Comparison of ENCODE assay signal across 11 mouse cellular contexts in the genomic region with DNA sequence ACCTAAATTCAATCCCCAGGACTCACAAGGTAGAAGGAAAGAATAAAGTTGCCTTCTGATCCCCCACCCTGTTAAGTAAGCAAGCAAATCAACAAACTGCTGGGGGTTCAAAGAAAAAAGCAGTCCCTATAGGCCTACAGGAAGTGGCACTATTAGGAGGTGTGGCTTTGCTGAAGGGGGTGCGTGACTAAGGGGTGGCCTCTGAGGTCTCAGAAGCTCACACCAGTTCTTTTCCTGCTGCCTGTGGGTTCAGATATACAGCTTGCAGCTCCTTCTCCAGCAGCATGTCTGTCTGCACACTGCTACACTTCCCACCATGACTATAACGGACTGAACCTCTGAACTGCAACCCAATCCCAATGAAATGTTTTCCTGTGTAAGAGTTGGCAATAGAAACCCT. TPM values are rescaled to one million over a fixed set of nuclear protein-coding genes. Genes with fewer than 3 reads are reported as not detected.
A peak's percentile ranks its signal among the peaks of the same experiment; 100 is the strongest.
DNase-seq lines count a peak whose midpoint lies in the region; ATAC-seq lines count a peak whose summit lies in the region.
"Had no signal": no experiment of that assay in that cellular context is flagged by ENCODE, and none has a peak within 500 bp of the region (broad histone marks: within the 10 kb centered on the region; RNA-seq: fewer than 3 reads in every experiment).

No protein-coding gene starts in this region.

- H3K27me3 ChIP-seq in heart, embryonic 11.5 days (ENCODE audit: control insufficient read depth, insufficient read depth, low read length), result no peaks in the 10 kb centered on the region
- no peaks in the 10 kb centered on the region for H3K27me3 ChIP-seq in forebrain, embryonic 14.5 days (replicated peaks; ENCODE audit: control insufficient read depth, insufficient read depth, low read length)

- H3K4me2 ChIP-seq in heart, embryonic 11.5 days, result no peak overlapping the region; the same call in 1 of the 2 replicates
- no peak overlapping the region for H3K4me2 ChIP-seq in forebrain, embryonic 14.5 days (ENCODE audit: low read length)
- H3K4me2 ChIP-seq: midbrain, embryonic 11.5 days had no signal

- H3K9me3 ChIP-seq in heart, embryonic 11.5 days (replicated peaks; ENCODE audit: control insufficient read depth, low read length), result no peaks in the 10 kb centered on the region
- no peaks in the 10 kb centered on the region for H3K9me3 ChIP-seq in forebrain, embryonic 14.5 days (replicated peaks; ENCODE audit: control insufficient read depth, low read length)

- no peak overlapping the region for H3K9ac ChIP-seq in heart, embryonic 11.5 days (ENCODE audit: low read depth, low read length)
- no peak overlapping the region for H3K9ac ChIP-seq in forebrain, embryonic 14.5 days (ENCODE audit: low read length)

- ATAC-seq in heart, embryonic 11.5 days (replicated peaks; ENCODE audit: insufficient number of reproducible peaks, low FRiP score, low TSS enrichment), result peak; percentile 76; the same call in 1 of the 2 replicates
- ATAC-seq in common myeloid progenitor, adult 5-6 weeks (replicated peaks; ENCODE audit: low read depth, poor library complexity, severe bottlenecking), result peak; percentile 93
- ATAC-seq in megakaryocyte, adult 5-6 weeks (ENCODE audit: poor library complexity, severe bottlenecking), result peak; percentile 76
- no peak for ATAC-seq in forebrain, embryonic 14.5 days

- no peaks in the 10 kb centered on the region for H3K36me3 ChIP-seq in heart, embryonic 11.5 days (ENCODE audit: control insufficient read depth, insufficient read depth, low read length)
- H3K36me3 ChIP-seq in forebrain, embryonic 14.5 days (ENCODE audit: control insufficient read depth, insufficient read depth, low read length), result 0 out of 2 replicates have a peak, but pooled peaks cover under 1% of the 10 kb centered on the region

- WGBS in heart, embryonic 11.5 days (ENCODE audit: insufficient replicate concordance), result 40% methylated on average over 2 of the region's 2 CpGs
- 51% methylated on average over 2 of the region's 2 CpGs for WGBS in forebrain, embryonic 14.5 days

- DNase-seq in heart, adult 11 months, result no peak
- peak; percentile 90 for DNase-seq in 416B (ENCODE audit: low read depth)
- DNase-seq in forebrain, embryonic 14.5 days (ENCODE audit: low spot score), result no peak
- DNase-seq in kidney, postnatal 14 days, result no peak
- DNase-seq in embryo, embryonic 10.5 days (ENCODE audit: low spot score), result no peak
- DNase-seq: layer of hippocampus, adult 9-11 months; right cerebral cortex, postnatal 14 days had no signal

- H3K27ac ChIP-seq in heart, embryonic 11.5 days (ENCODE audit: low read depth, low read length), result peak overlapping the region; percentile 54
- H3K27ac ChIP-seq in forebrain, embryonic 14.5 days (ENCODE audit: low read depth, low read length), result no peak overlapping the region

- H3K4me3 ChIP-seq in heart, embryonic 11.5 days (ENCODE audit: low read depth, low read length), result no peak overlapping the region
- H3K4me3 ChIP-seq in forebrain, embryonic 14.5 days (ENCODE audit: low read depth, low read length), result no peak overlapping the region

- peaks cover 45% of the 10 kb centered on the region for H3K4me1 ChIP-seq in heart, embryonic 11.5 days (ENCODE audit: control insufficient read depth, insufficient read depth, low read length)
- peaks cover 5% of the 10 kb centered on the region; the same call in 1 of the 2 replicates for H3K4me1 ChIP-seq in forebrain, embryonic 14.5 days (ENCODE audit: control insufficient read depth, insufficient read depth, low read length)

RNA-seq across cellular contexts. Expression of gene Frs2, which starts 35.8 kb away (rescaled TPM):
- polyA plus RNA-seq in heart, embryonic 11.5 days (2014; fragmentation: Nextera tagmentation; extraction: Ambion mirVana), result 27.1 and 30.4 TPM in 2 replicates
- total RNA-seq in common myeloid progenitor, adult 5-6 weeks (2017), result 17.5 and 24.8 TPM in 2 replicates
- 22.9 and 25.0 TPM in 2 replicates for total RNA-seq in megakaryocyte, adult 5-6 weeks (2015)
- 9.8 and 10.5 TPM in 2 replicates for total RNA-seq in megakaryocyte, adult 5-6 weeks (2017)
- polyA plus RNA-seq in forebrain, embryonic 14.5 days (2014; fragmentation: Nextera tagmentation; extraction: Ambion mirVana), result 27.2 and 28.5 TPM in 2 replicates

RNA-seq across cellular contexts. Expression of gene Cct2, which starts 48.9 kb away (rescaled TPM):
- polyA plus RNA-seq in heart, embryonic 11.5 days (2014; fragmentation: Nextera tagmentation; extraction: Ambion mirVana), result 211 and 221 TPM in 2 replicates
- 664 and 671 TPM in 2 replicates for total RNA-seq in common myeloid progenitor, adult 5-6 weeks (2017)
- total RNA-seq in megakaryocyte, adult 5-6 weeks (2015), result 265 and 283 TPM in 2 replicates
- 250 and 266 TPM in 2 replicates for total RNA-seq in megakaryocyte, adult 5-6 weeks (2017)
- polyA plus RNA-seq in forebrain, embryonic 14.5 days (2014; fragmentation: Nextera tagmentation; extraction: Ambion mirVana), result 315 and 330 TPM in 2 replicates
